In genomic region chr9:100581543-100582492, GRCm38 (mm10) we compare ENCODE assay signal across 8 mouse cellular contexts. TPM values are rescaled to one million over a fixed set of nuclear protein-coding genes. Genes with fewer than 3 reads are reported as not detected.
DNase-seq lines count a peak whose midpoint lies in the region; ATAC-seq lines count a peak whose summit lies in the region.

No protein-coding gene starts in this region.

- peak; percentile 16 for DNase-seq in adrenal gland, adult 2 months
- DNase-seq in adrenal gland, adult 8-10 months: no peak
- DNase-seq in embryo, embryonic 11 days: peak; percentile 48
- peak; percentile 60 to 70 for DNase-seq in heart, postnatal 10 days
- DNase-seq in kidney, postnatal 4 days: peak; percentile 71 to 82
- DNase-seq in c-Kit-positive CD71-positive TER-119-positive erythroid progenitor cells, embryonic 14.5 days (ENCODE audit: low spot score): no peak

- no peak overlapping the region for H3K4me3 ChIP-seq in neural tube, embryonic 15.5 days (replicated peaks)

- no peak overlapping the region for H3K9ac ChIP-seq in neural tube, embryonic 15.5 days (replicated peaks)

- H3K27ac ChIP-seq in neural tube, embryonic 15.5 days (replicated peaks): peak overlapping the region; percentile 60

- no peaks in the 10 kb centered on the region for H3K36me3 ChIP-seq in neural tube, embryonic 15.5 days

- no peak; the same call in 1 of the 2 replicates for ATAC-seq in neural tube, embryonic 15.5 days (ENCODE audit: low FRiP score)
- ATAC-seq in granulocyte monocyte progenitor cell, adult 5-6 weeks (replicated peaks; ENCODE audit: poor library complexity, severe bottlenecking): no peak

- intact Hi-C loops in heart, postnatal 10 days (cut with DNase I): no loop called here

- H3K27me3 ChIP-seq in neural tube, embryonic 15.5 days (replicated peaks): no peaks in the 10 kb centered on the region

- no peak overlapping the region for H3K4me2 ChIP-seq in neural tube, embryonic 15.5 days

- no peaks in the 10 kb centered on the region for H3K9me3 ChIP-seq in neural tube, embryonic 15.5 days (replicated peaks)

- 30% methylated on average over 13 of the region's 13 CpGs for WGBS in neural tube, embryonic 15.5 days

- H3K4me1 ChIP-seq in neural tube, embryonic 15.5 days: peaks cover 14% of the 10 kb centered on the region

RNA-seq across cellular contexts. Expression of gene Slc35g2, which starts 10.9 kb away (rescaled TPM):
- 10 to 100 TPM in 1 of 2 experiments, 1 to 10 TPM in 1; 6.2 to 13.2 TPM for total RNA-seq in adrenal gland, adult 2 months (2021)
- 0.95 and 1.8 TPM in 2 replicates for polyA plus RNA-seq in adrenal gland, adult 2 months (2012; rRNA removed)
- 10 to 100 TPM in 2 of 4 experiments, 1 to 10 TPM in 2; 9.2 to 15.4 (median 10.6) TPM for total RNA-seq in adrenal gland, adult 8-10 months (2022)
- 1 to 10 TPM; 6.5 to 7.1 TPM for total RNA-seq in heart, postnatal 10 days (2021)
- 23.8 and 27.3 TPM in 2 replicates for polyA plus RNA-seq in neural tube, embryonic 15.5 days (2015; fragmentation: Nextera tagmentation; extraction: Ambion mirVana)
- total RNA-seq in granulocyte monocyte progenitor cell, adult 5-6 weeks (2014; fragmentation: Nextera tagmentation): not detected in 2 replicates
- total RNA-seq in granulocyte monocyte progenitor cell, adult 5-6 weeks (2017): 4.1 TPM in 1 of 2 replicates, not detected in the other

RNA-seq across cellular contexts. Expression of gene Stag1, which starts 15.8 kb away (rescaled TPM):
- total RNA-seq in adrenal gland, adult 2 months (2021): 10 to 100 TPM; 29.1 to 37.7 TPM
- polyA plus RNA-seq in adrenal gland, adult 2 months (2012; rRNA removed): 1.7 and 2.7 TPM in 2 replicates
- total RNA-seq in adrenal gland, adult 8-10 months (2022): 10 to 100 TPM; 34.0 to 46.9 (median 36.2) TPM
- 10 to 100 TPM; 41.3 to 42.6 TPM for total RNA-seq in heart, postnatal 10 days (2021)
- polyA plus RNA-seq in neural tube, embryonic 15.5 days (2015; fragmentation: Nextera tagmentation; extraction: Ambion mirVana): 26.4 and 28.1 TPM in 2 replicates
- 52.0 and 52.2 TPM in 2 replicates for total RNA-seq in granulocyte monocyte progenitor cell, adult 5-6 weeks (2014; fragmentation: Nextera tagmentation)
- 95.6 and 99.3 TPM in 2 replicates for total RNA-seq in granulocyte monocyte progenitor cell, adult 5-6 weeks (2017)

RNA-seq across cellular contexts. Expression of gene Nck1, which starts 35.9 kb away (rescaled TPM):
- total RNA-seq in adrenal gland, adult 2 months (2021): 10 to 100 TPM; 45.5 to 46.7 TPM
- 0.29 and 0.39 TPM in 2 replicates for polyA plus RNA-seq in adrenal gland, adult 2 months (2012; rRNA removed)
- total RNA-seq in adrenal gland, adult 8-10 months (2022): 10 to 100 TPM; 46.4 to 53.8 (median 49.6) TPM
- 10 to 100 TPM; 56.7 to 65.8 TPM for total RNA-seq in heart, postnatal 10 days (2021)
- polyA plus RNA-seq in neural tube, embryonic 15.5 days (2015; fragmentation: Nextera tagmentation; extraction: Ambion mirVana): 61.9 and 66.2 TPM in 2 replicates
- 35.0 and 44.2 TPM in 2 replicates for total RNA-seq in granulocyte monocyte progenitor cell, adult 5-6 weeks (2014; fragmentation: Nextera tagmentation)
- total RNA-seq in granulocyte monocyte progenitor cell, adult 5-6 weeks (2017): 35.5 and 61.4 TPM in 2 replicates

Comparison
In these comparisons a context has a peak if more than half of its experiments do, and no peak if none do; other contexts are left out.
1. DNase-seq: peak in adrenal gland, adult 2 months (single experiment), embryo, embryonic 11 days (single experiment), heart, postnatal 10 days (2 of 2) and kidney, postnatal 4 days (2 of 2); none in adrenal gland, adult 8-10 months (single experiment) and c-Kit-positive CD71-positive TER-119-positive erythroid progenitor cells, embryonic 14.5 days (single experiment).